Mouse (Mus musculus): ENCODE data around the gene Lsamp.

Lsamp gene

GRCm38 (mm10) chr16:39984205-39984634, at the start of gene Lsamp:
Lsamp (plus strand) TSS chr16:39984361.
- DNase-seq (ENCODE audit: low spot score in 2 of 2) = peak; percentile 76 to 87

DNA sequence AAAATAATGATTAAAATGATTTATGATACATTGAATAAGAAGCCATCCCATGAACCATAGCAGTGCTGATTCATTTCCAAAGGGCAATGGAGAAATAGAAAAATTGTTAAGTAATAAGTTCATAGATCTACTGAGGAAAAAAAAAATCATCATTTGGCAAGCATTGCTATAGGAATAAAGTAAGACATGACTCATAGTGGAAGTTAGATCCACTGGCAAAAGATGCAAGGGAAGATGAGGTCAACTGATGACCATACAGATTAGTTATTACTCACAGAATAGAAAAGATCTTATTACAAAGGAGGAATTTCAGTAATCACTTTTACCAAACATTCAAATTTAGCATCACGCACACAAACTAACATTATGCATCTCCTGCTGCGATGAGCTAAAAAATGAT, 26.5 kb upstream of the Lsamp start:
- no peak for DNase-seq (ENCODE audit: low spot score in 2 of 2)

GRCm38 (mm10) chr16:39972712-39973111, 11.4 kb upstream of the Lsamp start:
- no peak for DNase-seq (ENCODE audit: low spot score in 2 of 2)

GRCm38 (mm10) chr16:39984635-39985291, 602 bp downstream of the Lsamp start:
- peak; percentile 16 to 37 for DNase-seq (ENCODE audit: low spot score in 2 of 2)

DNA sequence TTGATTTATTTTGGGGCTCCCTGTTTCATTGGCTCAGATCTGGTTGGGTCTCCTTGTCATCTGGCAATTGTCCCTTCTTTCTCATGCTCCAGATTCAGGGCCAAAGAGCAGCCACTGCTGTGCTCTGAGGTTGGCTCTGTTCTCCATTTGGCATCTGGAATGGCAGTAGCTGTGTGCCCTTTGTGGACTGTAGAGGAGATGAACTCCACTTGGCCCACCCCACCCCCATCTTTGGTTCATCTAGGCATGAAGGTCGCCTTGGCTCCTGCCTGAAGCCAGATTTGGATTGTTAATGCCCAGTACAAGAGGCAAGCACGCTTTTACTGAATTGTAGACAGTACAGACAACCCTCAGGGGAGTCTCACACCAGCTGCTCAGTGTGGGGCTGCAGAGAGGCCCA, 4.3 kb downstream of the Lsamp start:
- peak in 1 of 2 experiments; percentile 17 for DNase-seq (ENCODE audit: low spot score in 2 of 2)

DNA sequence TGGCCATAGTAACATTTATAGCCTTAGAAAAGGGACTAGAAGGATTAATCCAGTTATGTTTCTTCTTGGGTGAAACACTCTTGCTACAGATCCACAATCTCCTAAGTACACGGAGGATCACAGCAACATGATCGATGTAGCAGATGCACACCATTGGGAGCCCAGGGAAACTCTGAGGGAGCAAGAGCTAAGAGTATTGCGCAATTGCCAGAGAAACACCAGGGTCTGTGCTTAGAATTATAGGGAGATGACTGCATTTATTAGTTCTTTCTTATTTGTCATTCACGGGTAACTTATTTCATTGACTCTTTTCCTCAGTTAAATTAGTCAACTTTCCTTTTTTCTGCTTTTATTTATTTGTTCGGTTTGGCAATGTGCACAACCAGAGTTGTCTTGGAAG, 10.7 kb downstream of the Lsamp start:
- DNase-seq (ENCODE audit: low spot score in 2 of 2) = no peak

DNA sequence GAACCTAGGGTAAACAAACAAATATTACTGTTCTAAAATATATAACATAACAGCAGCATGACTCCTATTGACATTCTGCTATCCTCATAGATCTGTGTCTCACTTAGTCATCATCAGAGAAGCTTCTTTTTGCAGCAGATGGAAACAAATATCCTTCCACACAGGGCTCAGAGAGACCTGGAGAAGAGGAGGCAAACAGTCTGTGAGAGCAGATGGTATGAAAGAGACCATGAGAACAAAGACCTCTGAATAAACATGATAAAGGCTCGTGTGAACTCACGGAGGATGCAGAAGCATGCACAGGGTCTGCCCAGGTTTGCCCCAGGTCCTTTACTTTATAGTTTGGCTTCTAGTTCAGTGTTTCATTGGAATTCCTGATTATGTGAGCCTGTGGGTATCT, 24.6 kb downstream of the Lsamp start:
- no peak for DNase-seq (ENCODE audit: low spot score in 2 of 2)

- no peak for DNase-seq (ENCODE audit: low spot score in 2 of 2)
These were observed 26.9 kb downstream of the Lsamp start for GRCm38 (mm10) chr16:40011106-40011505.

GRCm38 (mm10) chr16:40022611-40023010, 38.5 kb downstream of the Lsamp start:
- DNase-seq (ENCODE audit: low spot score in 2 of 2) = no peak

GRCm38 (mm10) chr16:40036719-40037118, 52.6 kb downstream of the Lsamp start:
- no peak for DNase-seq (ENCODE audit: low spot score in 2 of 2)

DNA sequence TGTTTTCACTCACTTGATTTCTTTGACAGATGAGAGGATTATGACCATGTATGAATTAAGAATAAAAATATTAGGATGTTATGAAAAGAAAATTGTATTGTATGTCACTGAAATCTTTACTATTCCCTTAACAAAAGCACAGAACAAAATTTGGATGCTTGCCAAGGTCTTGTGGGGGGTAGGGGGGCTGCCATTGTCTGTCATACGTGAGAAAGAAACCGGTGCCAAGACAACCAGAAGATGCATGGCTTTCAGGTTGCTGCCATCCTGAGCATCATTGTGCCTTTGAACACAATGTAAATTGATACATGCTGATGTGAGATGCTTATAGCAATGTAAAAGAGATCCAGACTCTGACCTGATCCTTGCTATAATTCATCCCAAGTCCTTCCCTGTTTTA, 75.4 kb downstream of the Lsamp start:
- no peak for DNase-seq (ENCODE audit: low spot score in 2 of 2)

- no peak for DNase-seq (ENCODE audit: low spot score in 2 of 2)
These were observed 75.8 kb downstream of the Lsamp start for GRCm38 (mm10) chr16:40059968-40060367.

DNA sequence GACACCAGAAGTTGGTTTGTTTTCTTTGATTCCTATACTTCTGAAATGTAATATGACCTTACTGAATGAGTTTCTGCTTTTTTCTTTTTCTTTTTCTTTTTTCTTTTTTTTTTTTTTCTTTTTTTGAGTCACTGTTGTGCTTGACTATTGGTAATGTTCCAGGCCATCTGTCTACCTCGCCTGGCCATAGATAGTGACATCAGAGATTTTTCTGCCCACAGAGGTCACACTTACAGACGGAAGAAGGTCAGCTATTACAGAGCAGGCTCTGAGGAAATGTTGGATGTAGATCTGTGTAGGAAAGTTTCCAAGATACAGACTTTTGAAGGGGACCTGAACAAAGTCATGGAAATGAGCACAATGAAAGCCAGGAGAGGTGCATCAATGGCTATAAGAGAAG, 76.3 kb downstream of the Lsamp start:
- no peak for DNase-seq (ENCODE audit: low spot score in 2 of 2)

GRCm38 (mm10) chr16:40075556-40075955, 91.4 kb downstream of the Lsamp start:
- no peak for DNase-seq (ENCODE audit: low spot score in 2 of 2)

DNA sequence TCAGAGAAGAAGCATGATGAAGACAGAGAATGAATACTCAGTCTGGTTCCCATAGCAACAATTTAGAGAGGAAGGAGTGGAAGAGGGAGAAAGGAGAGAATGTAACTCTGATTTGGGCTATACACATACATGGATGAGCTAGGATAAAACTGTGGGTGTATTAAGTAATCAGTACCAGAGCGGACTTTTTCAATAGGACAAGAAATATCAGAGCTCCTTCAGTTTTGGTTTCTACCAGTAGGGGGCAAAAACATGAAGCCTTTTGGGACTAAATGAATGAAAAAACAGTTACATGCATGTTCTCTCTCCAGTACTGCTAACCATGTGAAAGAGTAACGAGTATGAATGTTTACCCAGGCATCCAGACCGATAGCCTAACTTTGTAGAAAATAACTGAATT, 96.1 kb downstream of the Lsamp start:
- no peak for DNase-seq (ENCODE audit: low spot score in 2 of 2)

DNA sequence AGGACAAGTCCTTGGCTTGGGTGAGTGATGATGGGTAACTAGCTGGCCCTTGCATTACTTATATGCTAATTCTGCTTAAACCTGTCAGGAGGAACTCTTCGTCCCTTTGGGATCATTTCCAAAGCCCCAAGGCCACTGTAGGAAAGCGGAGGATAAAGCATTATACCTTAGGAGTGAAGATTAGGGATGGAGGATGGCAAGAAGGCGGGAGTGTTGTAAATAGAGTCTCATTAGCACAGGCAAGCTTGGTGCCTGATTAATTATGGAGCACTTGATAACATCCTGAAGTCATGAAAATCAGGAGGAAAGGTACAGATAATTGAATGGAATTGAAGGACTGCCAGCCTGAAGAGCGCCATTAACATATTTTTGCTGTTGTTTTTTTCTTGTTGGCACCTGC, 120.2 kb downstream of the Lsamp start:
- DNase-seq (ENCODE audit: low spot score in 2 of 2) = no peak

DNA sequence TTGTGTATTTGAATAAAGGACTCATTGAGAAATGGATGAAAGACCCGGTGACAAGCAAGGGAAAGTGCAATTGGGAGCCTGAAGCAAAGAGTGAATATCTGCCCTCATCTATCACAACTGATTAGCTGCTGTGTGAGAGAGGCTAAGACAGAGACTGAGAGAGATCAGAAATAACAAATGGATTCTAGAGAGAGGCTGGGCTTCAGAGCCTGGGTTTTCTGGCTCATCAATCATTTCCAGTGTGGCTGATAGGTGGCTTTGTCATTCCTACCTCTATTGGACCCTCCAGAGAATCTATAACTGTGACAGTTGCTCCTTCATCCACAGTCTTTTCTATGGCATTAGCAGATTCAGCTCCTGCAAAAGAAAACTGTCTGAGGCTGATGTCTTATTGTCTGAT, 198.8 kb downstream of the Lsamp start:
- no peak for DNase-seq (ENCODE audit: low spot score in 2 of 2)

- DNase-seq (ENCODE audit: low spot score in 2 of 2) = no peak
These were observed 203.9 kb downstream of the Lsamp start for GRCm38 (mm10) chr16:40187987-40188590.

DNA sequence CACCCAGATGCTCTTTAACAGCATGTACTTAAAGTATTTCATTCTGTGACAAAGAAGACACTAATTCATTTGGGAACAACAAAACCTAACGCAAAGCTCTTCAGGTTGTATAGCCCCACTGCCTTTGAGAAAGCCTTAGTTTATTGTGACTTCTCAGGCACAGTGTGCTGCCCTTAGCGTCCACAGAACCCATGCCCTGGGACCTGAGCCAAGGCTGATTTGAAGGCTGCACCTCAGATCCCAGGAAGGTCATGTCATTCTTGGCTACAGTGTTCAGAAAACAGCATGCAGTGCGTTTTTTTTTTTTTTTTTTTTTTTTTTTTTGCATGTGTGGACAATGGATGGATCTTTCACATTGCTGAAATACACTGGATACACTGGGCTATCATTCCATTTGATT, 210.2 kb downstream of the Lsamp start:
- no peak for DNase-seq (ENCODE audit: low spot score in 2 of 2)

DNA sequence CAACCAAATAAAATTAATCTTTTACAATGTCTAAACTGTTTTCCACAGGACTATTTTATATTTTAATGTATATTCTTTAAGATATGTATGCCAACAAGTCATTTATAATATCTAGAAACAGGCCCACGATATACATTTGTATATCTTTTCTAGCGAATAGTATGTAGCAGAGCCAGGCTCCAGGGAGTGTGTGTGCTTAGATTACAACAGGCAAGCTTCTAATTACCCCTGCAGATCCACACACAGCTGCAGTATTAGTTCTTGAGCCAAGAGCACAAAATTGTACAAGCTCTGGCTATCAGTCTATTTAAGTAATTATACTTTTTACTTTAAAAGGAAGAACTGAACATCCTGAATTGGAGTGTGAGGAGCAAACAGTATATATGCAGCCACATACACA, 210.7 kb downstream of the Lsamp start:
- DNase-seq (ENCODE audit: low spot score in 2 of 2) = no peak

DNA sequence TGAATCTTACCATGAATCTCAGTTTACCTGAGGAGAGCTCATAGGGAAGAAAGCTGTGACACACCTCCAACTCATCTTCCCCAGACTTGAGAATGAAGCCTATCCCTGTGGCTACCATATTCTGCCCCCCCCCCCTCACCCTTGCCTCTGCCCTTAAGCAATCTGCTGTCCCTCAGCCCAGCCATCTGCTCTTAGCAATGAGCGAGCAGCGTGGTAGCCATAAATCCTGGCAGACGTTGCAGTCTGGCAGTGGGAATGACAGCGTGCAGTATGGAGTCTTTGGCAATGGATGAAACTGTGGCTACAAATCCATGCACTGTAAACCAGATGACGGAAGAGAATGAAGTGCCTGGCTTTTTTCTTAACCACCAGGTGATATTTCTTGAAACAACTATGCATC, 244.5 kb downstream of the Lsamp start:
- DNase-seq (ENCODE audit: low spot score in 2 of 2) = no peak

GRCm38 (mm10) chr16:40233066-40233465, 248.9 kb downstream of the Lsamp start:
- no peak for DNase-seq (ENCODE audit: low spot score in 2 of 2)

DNA sequence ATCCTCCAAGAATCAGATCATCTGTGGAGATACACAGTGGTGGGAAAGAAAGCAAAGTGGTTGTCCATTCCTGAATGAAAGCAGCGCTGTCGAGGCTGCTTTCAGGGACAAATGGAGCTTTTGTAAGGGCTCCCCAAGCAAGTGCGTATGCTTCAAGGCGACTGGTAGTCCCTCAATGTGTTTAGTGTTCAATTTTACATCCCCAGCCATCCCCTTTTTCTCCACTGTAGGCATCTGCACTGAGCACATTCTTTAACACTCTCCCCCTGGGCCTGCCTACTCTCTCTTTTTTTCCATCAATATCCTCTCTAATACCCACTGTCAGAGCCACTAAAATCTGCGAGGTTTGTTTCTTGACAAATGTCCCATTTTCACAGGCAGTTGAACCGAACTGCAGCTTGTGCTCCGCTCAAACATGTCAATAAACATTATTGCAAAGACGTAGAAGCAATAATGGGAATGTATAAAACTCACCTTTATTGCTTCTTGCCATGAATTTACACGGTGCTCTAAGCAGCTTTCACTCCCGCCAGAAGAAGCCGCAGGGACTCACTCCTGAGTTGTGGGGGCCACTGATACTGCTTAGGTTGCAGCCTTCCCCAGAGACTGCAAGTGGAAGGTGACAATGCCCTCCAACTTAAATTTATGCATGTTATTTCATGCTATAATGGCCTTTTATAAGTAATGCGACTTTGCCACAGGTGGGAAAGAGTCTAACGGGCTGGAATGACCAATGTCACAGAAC, 250.2 kb downstream of the Lsamp start:
- DNase-seq (ENCODE audit: low spot score in 2 of 2) = peak in 1 of 2 experiments; percentile 18

All from frontal cortex, postnatal 10 days (tissue).